Mouse (Mus musculus): Measurements from ENCODE around the gene Psg22. TPM values are rescaled to one million over a fixed set of nuclear protein-coding genes. Genes with fewer than 3 reads are reported as not detected.

The Psg22 gene
- not detected for polyA plus RNA-seq (2014; fragmentation: Illumina TruSeq; extraction: RNeasy Lipid Tissue Mini Kit (QIAGEN cat#74804); ENCODE audit: low read depth, low replicate concordance)

GRCm38 (mm10) chr7:18717790-18718189 is at the start of gene Psg22:
Gene Psg22 (plus strand): TSS chr7:18718090.

DNA sequence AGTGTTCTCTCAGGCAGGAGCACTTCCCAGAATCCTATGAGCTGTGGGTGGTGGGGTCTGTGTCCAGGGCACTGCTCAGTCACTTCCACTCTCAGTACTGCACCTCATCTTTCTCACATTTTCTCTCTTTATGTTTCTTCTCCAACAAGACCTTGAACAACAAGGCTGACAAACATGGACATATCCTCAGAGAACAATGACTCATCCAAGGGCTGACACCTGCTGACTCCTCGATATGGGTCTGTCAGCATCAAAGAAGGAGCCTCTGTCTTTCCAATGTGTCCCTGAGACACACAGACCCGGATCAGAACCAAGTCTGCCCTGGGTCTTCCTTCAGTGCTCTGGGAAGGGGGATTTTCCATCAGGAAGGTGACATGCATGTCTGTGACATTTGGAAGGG is 31.8 kb upstream of the Psg22 start, which contains the start of gene Psg20:
Gene Psg20, minus strand, starts transcription at position 101 of the 400 bp plus-strand sequence.

Other genes with a start within 250 kb of the Psg22 start
- gene Psg26, start 233.9 kb upstream of the Psg22 start, polyA plus RNA-seq (2014; fragmentation: Illumina TruSeq; extraction: RNeasy Lipid Tissue Mini Kit (QIAGEN cat#74804); ENCODE audit: low read depth, low replicate concordance) = not detected
- not detected for gene Psg25, start 185.8 kb upstream of the Psg22 start, polyA plus RNA-seq (2014; fragmentation: Illumina TruSeq; extraction: RNeasy Lipid Tissue Mini Kit (QIAGEN cat#74804); ENCODE audit: low read depth, low replicate concordance)
- not detected for gene Psg27, start 150.8 kb upstream of the Psg22 start, polyA plus RNA-seq (2014; fragmentation: Illumina TruSeq; extraction: RNeasy Lipid Tissue Mini Kit (QIAGEN cat#74804); ENCODE audit: low read depth, low replicate concordance)
- not detected for gene Psg23, start 101.6 kb upstream of the Psg22 start, polyA plus RNA-seq (2014; fragmentation: Illumina TruSeq; extraction: RNeasy Lipid Tissue Mini Kit (QIAGEN cat#74804); ENCODE audit: low read depth, low replicate concordance)
- gene Psg21, start 61.4 kb upstream of the Psg22 start, polyA plus RNA-seq (2014; fragmentation: Illumina TruSeq; extraction: RNeasy Lipid Tissue Mini Kit (QIAGEN cat#74804); ENCODE audit: low read depth, low replicate concordance) = not detected
- not detected for gene Psg20, start 31.9 kb upstream of the Psg22 start, polyA plus RNA-seq (2014; fragmentation: Illumina TruSeq; extraction: RNeasy Lipid Tissue Mini Kit (QIAGEN cat#74804); ENCODE audit: low read depth, low replicate concordance)
- not detected for gene Psg19, start 80.4 kb downstream of the Psg22 start, polyA plus RNA-seq (2014; fragmentation: Illumina TruSeq; extraction: RNeasy Lipid Tissue Mini Kit (QIAGEN cat#74804); ENCODE audit: low read depth, low replicate concordance)
- 0.79 TPM for gene Psg17, start 103.5 kb downstream of the Psg22 start, polyA plus RNA-seq (2014; fragmentation: Illumina TruSeq; extraction: RNeasy Lipid Tissue Mini Kit (QIAGEN cat#74804); ENCODE audit: low read depth, low replicate concordance)
- gene Mill2, start 121.9 kb downstream of the Psg22 start, polyA plus RNA-seq (2014; fragmentation: Illumina TruSeq; extraction: RNeasy Lipid Tissue Mini Kit (QIAGEN cat#74804); ENCODE audit: low read depth, low replicate concordance) = 12.0 TPM
- 15.6 TPM for gene Pglyrp1, start 153.2 kb downstream of the Psg22 start, polyA plus RNA-seq (2014; fragmentation: Illumina TruSeq; extraction: RNeasy Lipid Tissue Mini Kit (QIAGEN cat#74804); ENCODE audit: low read depth, low replicate concordance)
- gene Ccdc61, start 192.3 kb downstream of the Psg22 start, polyA plus RNA-seq (2014; fragmentation: Illumina TruSeq; extraction: RNeasy Lipid Tissue Mini Kit (QIAGEN cat#74804); ENCODE audit: low read depth, low replicate concordance) = 4.1 TPM
- gene Nova2, start 207.8 kb downstream of the Psg22 start, polyA plus RNA-seq (2014; fragmentation: Illumina TruSeq; extraction: RNeasy Lipid Tissue Mini Kit (QIAGEN cat#74804); ENCODE audit: low read depth, low replicate concordance) = 0.25 TPM

Measured in sigmoid colon, adult 10 weeks (tissue).